Mouse (Mus musculus) heart, adult 2 months (tissue): ENCODE results near the gene Traf4.

Experiments
- CTCF ChIP-seq: fragments of 200-600 bp; IDR thresholded peaks from 2 replicates; pipeline ENCODE4 v1.8.1; 2022; ENCODE audit warnings: antibody characterized with exemption, mild to moderate bottlenecking, moderate library complexity
- EP300 ChIP-seq: fragments of 200-500 bp; IDR thresholded peaks from 2 replicates; pipeline ENCODE4 v1.6.1; 2011; ENCODE audit warnings: low read depth, low read length, control low read depth; ENCODE audit not compliant: insufficient read depth
- POLR2A ChIP-seq: fragments of 200-500 bp; IDR thresholded peaks from 2 replicates; pipeline ENCODE4 v1.6.1; 2011; ENCODE audit warnings: mild to moderate bottlenecking, low read depth, low read length, control low read depth; ENCODE audit not compliant: insufficient read depth

GRCm38 (mm10) chr11:78115367-78116145 is 49.8 kb downstream of the Traf4 start:
- TF ChIP-seq CTCF (no peak), POLR2A (no peak), EP300 (no peak)
